Mouse (Mus musculus): ENCODE measurements around the gene Tex2.

The Tex2 gene

DNA sequence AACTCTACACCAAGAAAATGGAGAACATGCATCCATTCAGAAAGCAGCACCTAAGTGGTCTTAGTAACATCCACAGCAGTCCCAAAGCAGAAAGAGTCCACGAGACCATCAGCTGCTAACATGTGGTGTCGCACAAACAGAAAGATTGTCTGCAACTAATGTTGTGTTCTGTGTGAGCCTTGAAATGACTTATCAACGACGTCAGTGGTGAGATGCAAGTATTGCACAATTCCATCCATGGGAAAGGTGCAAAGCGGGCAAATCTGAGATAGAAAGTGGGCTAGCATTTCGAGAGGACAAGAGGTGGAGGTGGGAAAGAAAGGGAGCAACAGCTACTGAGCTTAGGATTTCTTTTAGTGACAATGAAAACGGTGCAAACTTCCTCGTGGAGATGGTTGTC lies 130.4 kb downstream of the Tex2 start:
- DNase-seq: no peak

DNA sequence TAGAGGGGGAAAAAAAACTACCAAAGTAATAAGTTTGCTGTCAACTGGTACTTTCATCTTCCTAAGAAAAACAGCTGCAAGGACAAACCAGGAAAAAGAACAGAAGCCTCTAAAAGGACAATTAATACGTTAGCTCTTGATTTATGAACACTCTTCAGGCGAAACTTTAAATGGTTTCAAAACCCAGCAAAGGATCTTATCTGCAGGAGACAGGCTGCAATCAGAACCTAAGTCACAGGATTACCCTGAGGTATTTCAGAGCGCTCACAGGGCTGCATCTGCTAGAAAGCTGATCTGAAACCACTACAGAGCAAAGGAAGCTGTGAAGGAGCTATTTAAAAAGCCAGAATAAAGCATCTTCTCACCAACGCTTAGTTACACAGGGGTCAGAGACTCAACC lies 131.6 kb downstream of the Tex2 start:
- no peak for DNase-seq

DNA sequence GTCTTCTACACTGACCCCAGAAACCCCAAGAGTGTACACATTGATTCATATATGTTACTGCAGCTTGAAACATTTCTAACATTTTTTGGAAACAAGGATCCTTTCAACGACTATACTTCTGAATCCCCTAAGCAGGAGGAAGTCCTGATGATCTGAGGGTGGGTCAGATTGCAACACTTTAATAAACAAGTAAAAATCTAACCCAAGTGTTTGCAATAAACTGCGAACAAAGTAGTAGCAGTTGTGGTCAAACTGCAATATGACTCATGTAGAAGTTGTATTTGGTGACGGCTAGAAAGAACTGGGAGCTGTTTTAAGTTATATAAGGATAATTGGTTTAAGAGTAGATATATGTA lies 132.7 kb downstream of the Tex2 start:
- DNase-seq: no peak

DNA sequence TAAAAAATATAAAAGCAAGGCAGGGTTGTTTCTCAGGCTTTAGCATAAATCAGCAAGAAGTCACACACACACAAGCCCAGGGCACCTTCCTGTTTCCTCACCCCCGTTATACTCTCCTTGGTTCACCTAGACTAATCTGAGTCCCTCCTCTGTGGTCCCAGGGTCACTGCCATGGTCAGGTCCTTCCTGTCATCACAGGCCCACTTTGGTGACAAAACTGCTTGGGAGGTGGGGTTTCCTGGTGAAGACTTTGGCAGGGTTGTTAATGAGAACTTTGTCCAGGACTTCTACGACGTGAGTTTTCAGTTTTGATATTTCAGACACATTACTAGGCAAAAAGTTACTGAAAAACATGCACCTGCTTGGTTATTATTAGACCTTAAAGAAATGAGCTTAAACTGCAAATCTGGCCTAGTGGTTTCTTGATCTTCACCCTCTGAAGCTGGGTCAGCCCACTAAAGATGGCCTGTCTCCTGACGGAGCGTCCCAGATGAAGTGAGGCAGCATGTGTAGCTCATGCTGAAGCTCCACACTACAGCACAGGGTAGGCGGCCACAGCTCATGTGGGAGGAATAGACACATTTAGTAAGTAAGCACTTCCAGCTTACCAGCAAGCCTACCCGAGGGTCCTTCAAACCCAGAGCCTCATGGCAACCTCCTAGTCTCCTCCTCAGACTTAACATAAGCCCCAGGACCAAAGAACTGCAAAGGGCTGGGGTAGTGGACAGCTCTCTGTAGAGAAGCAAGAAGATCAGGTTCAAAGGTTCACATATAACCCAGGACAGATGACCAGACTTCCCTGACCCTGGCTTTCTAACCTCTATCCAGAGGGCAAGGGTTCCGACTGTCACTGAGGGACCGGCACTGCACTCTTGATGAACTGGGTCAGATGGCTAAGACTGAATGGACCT lies 133.3 kb downstream of the Tex2 start:
- DNase-seq: no peak

DNA sequence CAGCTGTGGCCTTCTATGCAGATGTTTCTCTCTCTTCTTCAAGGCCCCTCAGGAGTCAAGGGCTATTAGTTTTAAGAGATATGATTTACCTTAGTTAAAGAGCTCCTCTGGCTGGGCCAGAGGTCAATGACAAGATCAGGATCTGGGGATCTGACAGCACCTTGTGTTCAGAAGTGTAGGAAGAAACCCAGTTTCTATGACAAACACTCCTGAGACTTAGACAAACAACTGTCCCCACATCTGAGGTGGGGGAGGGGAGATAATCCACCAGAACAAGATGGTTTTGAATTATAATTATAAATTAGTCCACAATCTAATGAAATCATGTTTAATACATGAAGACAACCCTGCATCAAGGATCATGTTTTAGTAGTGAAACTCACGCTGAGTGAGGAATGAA lies 134.5 kb downstream of the Tex2 start:
- no peak for DNase-seq

DNA sequence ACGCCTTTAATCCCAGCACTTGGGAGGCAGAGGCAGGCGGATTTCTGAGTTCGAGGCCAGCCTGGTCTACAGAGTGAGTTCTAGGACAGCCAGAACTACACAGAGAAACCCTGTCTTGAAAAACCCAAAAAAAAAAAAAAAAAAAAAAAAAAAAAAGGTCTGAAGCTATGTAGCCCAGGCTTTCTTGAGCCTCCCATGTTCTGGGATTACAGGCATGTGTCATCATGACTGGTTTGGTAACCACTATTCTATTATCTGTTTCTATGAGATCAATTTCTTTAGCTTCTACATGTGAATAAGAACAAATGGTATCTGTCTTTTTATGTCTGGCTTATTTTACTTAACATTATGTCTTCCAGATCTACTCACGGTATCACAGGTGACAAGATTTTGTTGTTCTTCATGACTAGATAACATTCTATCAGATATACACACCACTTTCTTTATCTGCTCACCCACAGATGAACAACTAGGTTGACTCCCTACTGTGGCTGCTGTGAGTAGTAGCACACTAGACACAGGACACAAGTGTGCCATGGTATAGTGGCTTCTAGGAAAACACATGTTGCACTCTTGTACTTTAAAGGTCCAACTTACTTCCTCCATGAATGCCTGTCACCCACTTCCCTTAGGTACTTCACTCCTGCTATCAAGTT lies 135.6 kb downstream of the Tex2 start:
- DNase-seq: no peak

DNA sequence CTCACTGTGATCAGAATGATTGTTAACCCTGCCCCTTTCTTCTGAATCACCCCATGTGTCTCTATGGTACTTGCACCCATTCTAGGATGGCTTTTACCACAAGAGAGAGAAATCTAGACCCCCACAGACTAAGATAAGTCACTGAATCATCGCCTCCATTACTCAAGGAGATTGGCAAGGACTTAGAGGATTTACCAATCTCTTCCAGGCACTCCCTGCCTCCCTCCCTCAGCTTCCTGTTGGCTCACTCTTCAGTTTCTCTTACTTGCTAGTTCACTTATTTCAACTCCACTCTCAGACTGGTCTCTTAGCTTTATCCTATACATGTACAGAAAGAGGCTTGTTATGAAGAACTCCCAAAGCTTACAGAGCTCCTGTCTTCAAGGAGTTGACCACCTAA lies 137.9 kb downstream of the Tex2 start:
- no peak for DNase-seq

DNA sequence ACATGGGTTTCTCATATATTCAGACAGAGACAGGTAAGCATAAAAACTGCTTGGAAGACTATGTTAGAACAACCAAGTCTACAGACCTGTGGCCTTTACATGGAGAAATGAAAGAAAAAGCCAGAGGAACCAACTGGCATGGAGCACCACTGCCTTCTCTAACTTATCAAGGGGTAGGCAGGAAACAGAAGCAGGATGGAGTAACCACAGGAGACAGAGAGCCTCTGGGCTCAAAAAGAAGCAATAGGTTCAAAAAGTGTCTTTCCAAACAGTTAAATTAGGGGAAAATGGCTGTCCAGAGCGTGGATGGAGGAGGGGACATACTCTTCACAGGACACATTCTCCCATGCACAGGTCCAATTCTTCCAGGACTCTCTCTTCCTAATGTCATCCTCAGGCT lies 141.6 kb downstream of the Tex2 start:
- DNase-seq: no peak

DNA sequence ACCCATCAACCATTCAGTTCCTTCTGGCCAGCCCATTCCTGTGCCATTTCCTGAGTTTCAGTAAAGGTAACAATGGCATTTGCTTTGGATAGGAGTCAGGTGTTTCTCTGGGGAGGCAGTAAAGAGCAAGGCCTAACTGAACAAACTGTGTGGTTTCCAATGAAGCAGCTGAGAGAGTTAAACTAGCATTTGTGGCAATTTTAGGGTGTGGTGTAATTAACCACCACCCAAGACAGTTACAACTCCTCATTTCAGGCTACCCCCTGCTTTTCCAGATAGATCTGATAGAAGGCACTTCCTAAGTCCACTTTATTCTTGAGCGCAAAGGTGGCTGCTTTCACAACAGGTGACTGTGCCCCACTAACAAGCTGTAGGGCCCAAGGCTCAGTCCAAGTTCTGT lies 144.7 kb downstream of the Tex2 start:
- DNase-seq: no peak

DNA sequence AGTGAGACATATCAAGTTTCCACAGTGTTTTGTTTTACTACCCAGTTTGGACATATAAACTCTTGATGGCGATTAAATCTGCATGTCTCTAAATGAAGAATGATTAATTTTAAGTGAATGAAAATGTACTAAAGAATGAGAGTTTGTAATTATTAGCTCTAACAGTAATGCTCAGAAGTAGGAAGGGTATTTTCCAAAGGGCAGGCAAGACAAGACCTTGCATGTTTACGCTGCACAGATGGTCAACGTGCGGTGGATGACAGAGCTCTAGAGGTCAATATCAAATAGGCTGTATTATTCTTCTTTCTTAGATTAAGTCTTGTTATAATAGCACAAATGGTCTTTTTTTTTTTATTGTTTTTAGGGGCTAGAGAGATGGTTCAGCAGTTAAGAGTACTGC lies 147.3 kb downstream of the Tex2 start:
- DNase-seq: no peak

DNA sequence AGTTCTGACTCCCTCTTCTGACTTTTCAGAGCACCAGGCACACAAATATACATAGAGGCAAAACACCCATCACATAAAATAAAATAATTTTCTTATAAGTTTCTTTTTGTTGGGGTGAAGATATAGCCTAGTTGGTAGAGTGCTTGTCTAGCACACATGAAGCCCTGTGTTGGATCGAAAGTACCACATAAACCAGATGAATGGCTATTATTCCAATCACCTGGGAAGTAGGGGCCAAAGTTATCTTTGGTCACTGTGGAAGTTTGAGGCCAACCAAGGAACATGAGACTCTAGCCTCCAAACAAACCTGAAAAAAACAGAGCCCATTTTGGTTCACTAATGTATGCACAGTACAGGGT lies 147.7 kb downstream of the Tex2 start:
- no peak for DNase-seq

DNA sequence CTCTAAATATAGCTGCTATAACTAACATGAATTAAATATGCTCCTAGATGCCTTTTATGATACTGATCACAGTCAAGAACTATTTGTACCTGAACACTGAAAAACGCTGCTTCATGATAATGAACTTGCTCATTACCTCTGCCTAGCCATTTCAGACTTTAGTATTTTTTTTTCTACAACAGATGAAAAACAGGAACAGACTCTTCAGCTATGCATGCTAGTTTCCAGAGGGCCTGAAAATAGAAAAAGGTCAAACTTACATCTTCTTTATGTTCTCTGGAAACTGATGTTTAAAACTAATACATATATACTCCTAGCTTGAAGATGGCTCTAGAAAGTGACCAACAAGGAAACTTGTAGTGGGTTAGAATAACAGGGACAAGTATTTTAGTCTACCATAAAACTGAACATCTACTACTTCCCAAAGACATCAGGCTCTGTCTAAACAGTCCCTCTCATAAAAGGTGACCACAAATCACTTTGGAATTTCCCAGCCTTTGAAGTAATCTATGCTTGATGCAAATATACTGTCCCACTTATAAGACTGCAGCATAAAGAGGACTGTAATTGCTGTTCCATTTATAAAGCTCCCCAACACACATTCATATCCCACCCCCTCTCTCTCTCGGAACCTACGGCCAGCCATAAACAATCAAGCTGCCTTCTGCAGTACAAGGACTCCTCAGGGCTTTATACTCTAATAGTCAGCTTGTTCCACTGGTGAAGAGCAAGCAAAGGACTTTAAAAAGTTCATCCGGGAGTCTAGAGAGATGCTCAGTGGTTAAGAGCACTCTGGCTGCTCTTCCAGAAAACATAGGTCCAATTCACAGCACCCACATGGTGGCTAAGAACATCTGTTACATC lies 148.3 kb downstream of the Tex2 start:
- DNase-seq: no peak

DNA sequence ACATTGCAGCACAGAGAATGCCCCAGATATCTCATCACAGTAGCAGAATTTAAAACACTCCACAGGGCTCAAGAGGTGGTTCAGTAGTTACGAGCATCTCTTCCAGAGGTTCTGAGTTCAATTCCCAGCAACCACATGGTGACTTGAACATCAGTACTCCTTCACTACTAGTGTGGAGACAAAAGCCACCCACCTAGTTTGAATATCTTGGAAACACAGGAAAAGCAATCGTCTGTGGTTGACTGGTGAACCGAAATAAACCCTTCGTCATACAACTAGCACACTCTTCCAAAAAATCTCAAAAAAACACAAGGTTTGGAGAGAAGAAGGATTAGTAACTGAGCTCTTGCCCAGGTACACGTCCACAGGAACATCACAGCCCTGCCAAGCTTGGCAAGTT lies 149.4 kb downstream of the Tex2 start:
- no peak for DNase-seq

DNA sequence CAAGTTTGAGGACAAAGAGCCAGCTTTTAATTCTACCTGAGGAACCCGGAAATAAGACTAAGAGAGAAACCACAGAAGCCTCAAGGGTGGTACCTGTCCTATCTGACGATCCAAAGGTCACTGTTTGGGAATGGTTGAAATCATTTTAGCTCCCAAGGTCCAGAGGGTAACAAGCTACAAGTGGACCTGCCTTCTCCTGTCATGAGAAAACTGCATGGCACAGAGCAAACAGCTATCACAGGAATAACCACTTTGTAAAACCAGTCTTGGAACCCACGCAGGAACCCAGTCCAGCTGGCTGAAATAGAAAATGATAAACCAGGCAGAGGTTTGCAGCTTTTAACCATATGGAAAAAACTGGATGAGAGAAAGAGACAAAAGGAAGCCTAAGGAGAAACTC lies 150.9 kb downstream of the Tex2 start:
- DNase-seq: no peak

DNA sequence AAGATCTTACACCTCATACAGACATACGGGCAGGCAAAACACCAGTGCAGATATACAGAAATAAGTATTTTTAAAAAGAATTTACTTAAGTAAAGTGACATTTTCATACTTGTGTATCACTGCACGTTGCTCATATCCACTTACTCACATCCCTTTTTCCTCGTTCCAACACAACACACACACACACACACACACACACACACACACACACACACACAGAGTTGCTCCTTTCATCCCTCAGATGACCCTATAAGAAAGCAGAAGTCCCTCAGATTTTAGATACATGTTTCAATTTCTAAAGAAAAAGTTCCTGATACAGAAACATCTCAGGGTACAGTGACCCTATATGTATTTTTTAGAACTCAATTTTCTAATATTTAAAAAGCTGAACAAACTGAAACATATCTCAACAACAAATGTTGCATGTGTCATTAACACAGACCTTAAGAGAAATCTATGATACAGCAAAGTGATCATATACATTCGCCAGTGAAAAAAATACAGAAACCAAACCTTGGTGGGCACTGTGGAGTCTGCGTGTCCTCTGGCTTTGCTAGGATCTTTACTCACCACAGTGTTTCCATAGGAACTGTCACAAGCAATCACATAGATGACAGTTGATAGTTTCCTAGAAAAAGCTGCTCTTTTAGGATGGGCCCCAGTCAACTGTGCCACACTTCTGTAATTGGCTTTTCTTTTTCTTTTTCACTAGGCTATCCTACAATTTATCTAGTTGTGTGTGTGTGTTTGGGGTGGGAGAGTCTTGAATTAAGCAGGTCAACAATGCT lies 151.9 kb downstream of the Tex2 start:
- DNase-seq: no peak

DNA sequence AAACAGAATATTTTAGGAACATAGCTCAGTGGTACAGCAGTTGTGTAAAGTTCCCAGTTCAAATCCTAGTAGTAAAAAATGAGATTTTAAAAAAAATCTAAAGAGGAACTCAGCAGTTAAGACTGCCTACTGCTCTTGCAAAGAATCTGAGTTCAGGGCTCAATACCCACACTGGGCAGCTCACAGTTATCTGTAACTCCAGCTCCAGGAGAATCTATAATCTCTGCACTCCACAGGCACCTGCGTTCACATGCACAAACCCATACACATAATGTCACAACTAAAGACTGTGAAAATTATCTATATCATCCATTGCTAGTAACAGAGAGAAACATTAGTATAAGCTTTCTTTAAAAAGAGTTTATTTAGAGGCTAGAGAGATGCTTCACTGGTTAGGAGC lies 152.6 kb downstream of the Tex2 start:
- no peak for DNase-seq

DNA sequence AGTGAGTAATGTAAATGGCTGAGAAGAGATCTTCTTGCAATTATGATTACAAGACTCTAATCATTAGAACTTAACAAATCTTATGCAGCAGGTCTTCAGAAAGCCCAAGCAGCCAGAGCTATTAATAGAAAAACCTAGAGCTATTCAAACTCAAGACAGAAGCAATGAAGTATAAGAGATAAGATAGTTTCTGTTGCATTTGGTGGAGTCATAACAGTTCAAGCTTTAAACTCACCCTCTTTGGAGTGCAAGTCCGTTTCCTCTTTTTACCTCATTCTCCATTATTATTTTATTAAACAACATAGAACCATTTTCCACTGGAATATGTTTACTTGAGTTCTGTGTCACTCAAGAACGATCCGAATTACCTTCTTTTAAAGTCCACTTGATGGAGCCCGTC lies 154.7 kb downstream of the Tex2 start:
- DNase-seq: no peak
